Mouse (Mus musculus) adrenal gland, postnatal 4 days (tissue): ENCODE data around the gene Trarg1. TPM values are rescaled to one million over a fixed set of nuclear protein-coding genes. Genes with fewer than 3 reads are reported as not detected.

Experiments used
- total RNA-seq, 2 experiments: library from RNA; stranded (reverse); gene quantifications; 2 replicates each; pipeline ENCODE4 v1.2.3; 2021

Trarg1 gene
- total RNA-seq, 2 experiments from 2014 or later: 16.4 to 27.0 TPM

Other genes with a start within 250 kb of the Trarg1 start
- gene Abr, start 57.5 kb upstream of the Trarg1 start, total RNA-seq: 10 to 100 TPM; 64.2 to 68.9 TPM
- not detected for gene Bhlha9, start 7.3 kb upstream of the Trarg1 start, total RNA-seq
- gene Gosr1, start 83.8 kb downstream of the Trarg1 start, total RNA-seq: 10 to 100 TPM; 72.3 to 77.9 TPM
- 10 to 100 TPM; 62.9 to 69.5 TPM for gene Cpd, start 167.2 kb downstream of the Trarg1 start, total RNA-seq
- 1 to 10 TPM; 1.2 to 1.5 TPM for gene Tmigd1, start 222.4 kb downstream of the Trarg1 start, total RNA-seq
- gene Blmh, start 245.0 kb downstream of the Trarg1 start, total RNA-seq: 10 to 100 TPM; 82.3 to 93.3 TPM